Mouse (Mus musculus) heart, adult 2 months (tissue): ENCODE results near the gene Hoxb9. TPM values are rescaled to one million over a fixed set of nuclear protein-coding genes. Genes with fewer than 3 reads are reported as not detected.

ENCODE experiments used
- DNase-seq, 2 experiments: peaks; one replicate each; pipeline ENCODE4 v3.0.0; 2021
- H3K27ac ChIP-seq: fragments of 200-600 bp; 2 replicates; pipeline ENCODE4 v1.8.1; 2022
- H3K27me3 ChIP-seq: fragments of 200-500 bp; 2 replicates; pipeline ENCODE4 v1.6.1; 2012; ENCODE audit warnings: mild to moderate bottlenecking, low read length, inconsistent platforms, mixed read lengths; ENCODE audit not compliant: control insufficient read depth, insufficient read depth
- H3K36me3 ChIP-seq: fragments of 200-500 bp; 2 replicates; pipeline ENCODE4 v1.6.1; 2012; ENCODE audit warnings: low read length, inconsistent platforms; ENCODE audit not compliant: control insufficient read depth, insufficient read depth
- H3K4me1 ChIP-seq: fragments of 200-500 bp; 2 replicates; pipeline ENCODE4 v1.6.1; 2011; ENCODE audit warnings: low read length; ENCODE audit not compliant: control insufficient read depth, insufficient read depth
- H3K4me3 ChIP-seq: fragments of 200-600 bp; 2 replicates; pipeline ENCODE4 v1.8.1; 2022
- H3K79me2 ChIP-seq: fragments of 200-500 bp; replicated peaks from 2 replicates; pipeline ENCODE4 v1.6.1; 2012; ENCODE audit warnings: mild to moderate bottlenecking, inconsistent platforms, low read length, moderate library complexity, mixed read lengths; ENCODE audit not compliant: control insufficient read depth, insufficient read depth
- H3K9ac ChIP-seq: fragments of 200-500 bp; 2 replicates; pipeline ENCODE4 v1.6.1; 2012; ENCODE audit warnings: low read depth, mild to moderate bottlenecking, control low read depth, inconsistent platforms, low read length, mixed read lengths
- CTCF ChIP-seq: fragments of 200-600 bp; IDR thresholded peaks from 2 replicates; pipeline ENCODE4 v1.8.1; 2022; ENCODE audit warnings: antibody characterized with exemption, mild to moderate bottlenecking, moderate library complexity
- EP300 ChIP-seq: fragments of 200-500 bp; IDR thresholded peaks from 2 replicates; pipeline ENCODE4 v1.6.1; 2011; ENCODE audit warnings: low read depth, low read length, control low read depth; ENCODE audit not compliant: insufficient read depth
- POLR2A ChIP-seq: fragments of 200-500 bp; IDR thresholded peaks from 2 replicates; pipeline ENCODE4 v1.6.1; 2011; ENCODE audit warnings: mild to moderate bottlenecking, low read depth, low read length, control low read depth; ENCODE audit not compliant: insufficient read depth
- WGBS: fragments of 180-500 bp; shearing (Covaris S2); methylation state at CpG from one replicate; pipeline ENCODE4 v1.1.7; 2018; 5-methylcytosine and 5-hydroxymethylcytosine counted together
- intact Hi-C: fragments of 180-260 bp; cut with DNase I; formaldehyde crosslinking; loops from one replicate; pipeline ENCODE4 v1.15.1; 2025
- polyA plus RNA-seq: library from polyadenylated mRNA; depleted of rRNA; stranded (reverse); fragments of >200 nt; gene quantifications from 2 replicates; pipeline ENCODE4 v1.2.3, GENCODE M21; 2012
- total RNA-seq, 2 experiments: library from RNA; stranded (reverse); gene quantifications; 2 replicates each; pipeline ENCODE4 v1.2.3; 2021

Hoxb9 gene
- total and polyA plus RNA-seq, 3 experiments = not detected

GRCm38 (mm10) chr11:96318368-96319070, 47.3 kb downstream of the Hoxb9 start:
- Histone ChIP-seq H3K27me3 (peaks cover 15% of the 10 kb centered on the region), H3K79me2 (no peaks in the 10 kb centered on the region), H3K36me3 (no peaks in the 10 kb centered on the region), H3K27ac (peak overlapping the region; percentile 74), H3K4me1 (no peaks in the 10 kb centered on the region), H3K9ac (peak overlapping the region; percentile 49), H3K4me3 (peak overlapping the region; percentile 51)
- intact Hi-C loops = no loop called here
- peak; percentile 56 to 73 for DNase-seq
- no peak for TF ChIP-seq EP300
- TF ChIP-seq POLR2A = peak; percentile 42; the same call in 1 of the 2 replicates
- TF ChIP-seq CTCF = no peak
- 2% methylated on average over 40 of the region's 45 CpGs for WGBS

- peak in 1 of 2 experiments; percentile 25 for DNase-seq
- H3K9ac ChIP-seq = peak overlapping the region; percentile 49
Measured at GRCm38 (mm10) chr11:96319071-96319902, 48.0 kb downstream of the Hoxb9 start.

GRCm38 (mm10) chr11:96319910-96320309, 48.7 kb downstream of the Hoxb9 start:
- Histone ChIP-seq H3K27ac (no peak overlapping the region; the same call in 1 of the 2 replicates), H3K79me2 (no peaks in the 10 kb centered on the region), H3K9ac (peak overlapping the region; percentile 52), H3K36me3 (no peaks in the 10 kb centered on the region), H3K4me3 (peak overlapping the region; percentile 51), H3K4me1 (no peaks in the 10 kb centered on the region), H3K27me3 (peaks cover 17% of the 10 kb centered on the region)
- 5% methylated on average over 29 of the region's 29 CpGs for WGBS
- DNase-seq = peak; percentile 20 to 31
- intact Hi-C loops = no loop called here
- TF ChIP-seq POLR2A (no peak), CTCF (no peak), EP300 (no peak)

More at GRCm38 (mm10) chr11:96319071-96319902, 48.0 kb downstream of the Hoxb9 start:
- intact Hi-C loops = no loop called here
- Histone ChIP-seq H3K36me3 (no peaks in the 10 kb centered on the region), H3K4me1 (no peaks in the 10 kb centered on the region), H3K27ac (peak overlapping the region; percentile 74), H3K4me3 (peak overlapping the region; percentile 51), H3K27me3 (peaks cover 17% of the 10 kb centered on the region), H3K79me2 (no peaks in the 10 kb centered on the region)
- WGBS = 2% methylated on average over 33 of the region's 34 CpGs
- TF ChIP-seq POLR2A (0 out of 2 replicates have a peak, but pooled peaks have one; percentile 20), EP300 (no peak), CTCF (no peak)

GRCm38 (mm10) chr11:96320688-96321087, 49.4 kb downstream of the Hoxb9 start:
- Histone ChIP-seq H3K4me3 (no peak overlapping the region), H3K27ac (no peak overlapping the region), H3K9ac (no peak overlapping the region), H3K36me3 (no peaks in the 10 kb centered on the region), H3K27me3 (peaks cover 17% of the 10 kb centered on the region), H3K79me2 (no peaks in the 10 kb centered on the region), H3K4me1 (no peaks in the 10 kb centered on the region)
- 24% methylated on average over 17 of the region's 17 CpGs for WGBS
- intact Hi-C loops = no loop called here
- no peak for DNase-seq
- no peak for TF ChIP-seq CTCF
- TF ChIP-seq EP300 = no peak
- TF ChIP-seq POLR2A = no peak

GRCm38 (mm10) chr11:96321846-96322245, 50.6 kb downstream of the Hoxb9 start:
- no peak for DNase-seq
- no peak for TF ChIP-seq POLR2A
- TF ChIP-seq EP300 = no peak
- no peak for TF ChIP-seq CTCF
- H3K36me3 ChIP-seq = no peaks in the 10 kb centered on the region
- no peak overlapping the region for H3K27ac ChIP-seq
- no peak overlapping the region for H3K4me3 ChIP-seq
- no peak overlapping the region for H3K9ac ChIP-seq
- no peaks in the 10 kb centered on the region for H3K79me2 ChIP-seq
- peaks cover 17% of the 10 kb centered on the region for H3K27me3 ChIP-seq
- intact Hi-C loops = no loop called here
- WGBS = 40% methylated on average over 5 of the region's 5 CpGs
- H3K4me1 ChIP-seq = no peaks in the 10 kb centered on the region

- peaks cover 19% of the 10 kb centered on the region for H3K27me3 ChIP-seq
Measured at GRCm38 (mm10) chr11:96322738-96323137, 51.5 kb downstream of the Hoxb9 start.

More at GRCm38 (mm10) chr11:96322738-96323137, 51.5 kb downstream of the Hoxb9 start:
- Histone ChIP-seq H3K36me3 (no peaks in the 10 kb centered on the region), H3K9ac (no peak overlapping the region), H3K4me3 (no peak overlapping the region), H3K79me2 (no peaks in the 10 kb centered on the region), H3K27ac (no peak overlapping the region), H3K4me1 (no peaks in the 10 kb centered on the region)
- no peak for TF ChIP-seq CTCF
- no peak for TF ChIP-seq POLR2A
- no peak for TF ChIP-seq EP300
- 32% methylated on average over 6 of the region's 6 CpGs for WGBS
- no peak for DNase-seq
- intact Hi-C loops = no loop called here
